ENCODE assay signal across 26 mouse cellular contexts in the genomic region with DNA sequence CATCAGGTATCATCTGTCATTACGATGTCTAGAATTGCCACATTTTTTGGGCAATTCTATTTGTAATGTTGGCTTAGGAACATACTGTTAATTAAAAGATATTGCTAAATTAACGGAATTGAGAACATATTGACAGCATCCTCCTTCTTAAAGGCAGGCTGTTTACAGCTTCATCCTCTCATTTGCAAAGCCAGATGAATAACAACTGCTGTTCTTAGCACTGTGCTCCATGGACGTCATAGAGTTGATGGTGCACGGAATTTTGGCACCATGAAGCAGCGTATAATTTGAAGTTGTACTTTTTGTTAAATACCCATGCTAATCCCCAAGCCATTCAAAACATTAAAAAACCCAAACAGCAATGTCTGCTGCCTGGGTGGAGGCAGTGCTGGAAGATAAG.
"Had no signal": no experiment of that assay in that cellular context is flagged by ENCODE, and none has a peak within 500 bp of the region (broad histone marks: within the 10 kb centered on the region; RNA-seq: fewer than 3 reads in every experiment).

No protein-coding gene starts in this region.

- H3K27ac ChIP-seq: embryonic facial prominence, embryonic 10.5 days; embryonic facial prominence, embryonic 12.5 days; embryonic facial prominence, embryonic 13.5 days; embryonic facial prominence, embryonic 15.5 days; forebrain, embryonic 12.5 days; forebrain, embryonic 13.5 days; forebrain, embryonic 15.5 days; gastrocnemius, adult 2 months; heart, adult 2 months; heart, embryonic 10.5 days had no signal

- H3K4me2 ChIP-seq: embryonic facial prominence, embryonic 12.5 days; embryonic facial prominence, embryonic 13.5 days; embryonic facial prominence, embryonic 15.5 days; forebrain, embryonic 12.5 days; forebrain, embryonic 13.5 days; forebrain, embryonic 15.5 days; heart, embryonic 11.5 days had no signal

- H3K27me3 ChIP-seq: embryonic facial prominence, embryonic 12.5 days; embryonic facial prominence, embryonic 15.5 days; forebrain, embryonic 13.5 days; forebrain, embryonic 15.5 days had no signal

- H3K36me3 ChIP-seq: embryonic facial prominence, embryonic 10.5 days; embryonic facial prominence, embryonic 12.5 days; embryonic facial prominence, embryonic 13.5 days; embryonic facial prominence, embryonic 15.5 days; forebrain, embryonic 12.5 days; forebrain, embryonic 15.5 days; heart, embryonic 10.5 days had no signal

- H3K9me3 ChIP-seq: embryonic facial prominence, embryonic 10.5 days; embryonic facial prominence, embryonic 12.5 days; embryonic facial prominence, embryonic 13.5 days; embryonic facial prominence, embryonic 15.5 days; forebrain, embryonic 12.5 days; forebrain, embryonic 13.5 days; forebrain, embryonic 15.5 days; heart, embryonic 10.5 days had no signal

- DNase-seq: cerebellum, adult 8-10 months; cerebellum, adult 9-10 months; cerebellum, adult 9-11 months; cerebellum, postnatal 10 days; cerebellum, postnatal 14 days; cerebellum, postnatal 25 days; cerebellum, postnatal 36 days; embryo, embryonic 11 days; forebrain, postnatal 0 days; gastrocnemius, adult 2 months; gastrocnemius, postnatal 10 days; gastrocnemius, postnatal 14 days; gastrocnemius, postnatal 25 days; gastrocnemius, postnatal 36 days; heart, adult 2 months had no signal

- ATAC-seq: forebrain, embryonic 13.5 days; forebrain, embryonic 15.5 days; forebrain, embryonic 16.5 days; forebrain, postnatal 0 days had no signal

- H3K4me3 ChIP-seq: embryonic facial prominence, embryonic 10.5 days; embryonic facial prominence, embryonic 12.5 days; embryonic facial prominence, embryonic 13.5 days; embryonic facial prominence, embryonic 15.5 days; erythroblast, embryonic 14.5 days; forebrain, embryonic 12.5 days; forebrain, embryonic 13.5 days; forebrain, embryonic 15.5 days; gastrocnemius, adult 2 months; heart, adult 2 months; heart, embryonic 10.5 days had no signal

- H3K9ac ChIP-seq: embryonic facial prominence, embryonic 12.5 days; embryonic facial prominence, embryonic 13.5 days; embryonic facial prominence, embryonic 15.5 days; forebrain, embryonic 12.5 days; forebrain, embryonic 13.5 days; forebrain, embryonic 15.5 days; forebrain, postnatal 0 days had no signal
